Mouse (Mus musculus) G1E (cell line): ENCODE data around the gene Clec16a.

ENCODE experiments used
- CTCF ChIP-seq: IDR thresholded peaks from 2 replicates; pipeline ENCODE4 v1.5.1; 2012; ENCODE audit warnings: low read depth, low read length, inconsistent platforms, mixed read lengths
- GATA1 ChIP-seq: IDR thresholded peaks from 2 replicates; pipeline ENCODE4 v1.6.1; 2012; ENCODE audit warnings: borderline replicate concordance, low read length, inconsistent platforms, mixed read lengths
- POLR2AphosphoS5 ChIP-seq: IDR thresholded peaks from 2 replicates; pipeline ENCODE4 v1.6.1; 2012; ENCODE audit warnings: low read depth, low read length, inconsistent platforms; ENCODE audit not compliant: insufficient replicate concordance

- TF ChIP-seq CTCF (no peak), GATA1 (no peak), POLR2AphosphoS5 (no peak)
These were observed 168.5 kb downstream of the Clec16a start for GRCm38 (mm10) chr16:10713441-10714239.
